Mouse (Mus musculus) bone marrow, adult 2 months (tissue): ENCODE data around the gene Grin2c.

Source experiments
- CTCF ChIP-seq: fragments of 200-500 bp; IDR thresholded peaks from 2 replicates; pipeline ENCODE4 v1.5.1; 2011; ENCODE audit warnings: low read length, control low read depth; ENCODE audit not compliant: control insufficient read depth, insufficient read depth
- POLR2A ChIP-seq: fragments of 200-500 bp; IDR thresholded peaks from 2 replicates; pipeline ENCODE4 v1.6.1; 2011; ENCODE audit warnings: low read depth, mild to moderate bottlenecking, control low read depth, low read length, borderline replicate concordance; ENCODE audit not compliant: control insufficient read depth

DNA sequence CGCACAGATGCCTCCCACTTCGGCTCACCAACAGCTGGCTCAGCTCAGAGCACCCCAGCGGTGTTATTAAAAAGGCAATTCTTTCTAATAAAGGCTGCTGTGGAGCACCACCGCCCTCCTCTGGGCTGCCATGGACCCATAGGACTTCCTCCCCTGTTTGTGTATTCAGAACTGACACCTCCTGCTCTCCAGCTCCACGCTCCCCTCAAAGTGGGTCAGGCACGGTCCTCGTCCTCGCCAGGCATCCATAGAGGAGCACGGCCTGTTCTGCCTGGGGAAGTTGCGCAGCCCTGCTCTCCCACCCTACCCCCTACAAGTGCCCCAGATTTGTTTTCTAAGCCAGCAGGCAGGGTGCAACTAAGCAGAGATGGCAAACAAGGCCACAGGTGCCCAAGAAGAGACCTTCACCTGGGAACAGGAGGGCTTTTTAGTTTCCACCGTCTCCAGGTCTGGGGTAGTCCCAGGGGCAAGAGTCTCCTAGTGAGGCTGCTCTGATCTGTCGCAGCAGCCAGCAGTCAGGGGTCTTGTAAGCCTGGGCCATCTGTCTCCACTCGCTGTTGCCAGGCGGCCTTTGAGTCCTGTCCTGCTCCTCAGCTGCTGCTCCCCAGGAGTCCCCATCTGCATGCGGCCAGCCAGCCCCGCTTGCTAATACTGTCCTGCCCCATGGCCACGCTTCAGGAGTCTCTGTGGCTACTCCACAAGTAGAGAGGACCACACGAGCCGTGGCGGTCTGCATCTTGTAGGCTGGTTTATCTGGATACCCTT is 33.3 kb downstream of the Grin2c start:
- TF ChIP-seq CTCF (peak; percentile 30; the same call in 1 of the 2 replicates), POLR2A (no peak)
